Mouse (Mus musculus): ENCODE data around the gene Ino80b. TPM values are rescaled to one million over a fixed set of nuclear protein-coding genes. Genes with fewer than 3 reads are reported as not detected.

Gene Ino80b
- polyA plus RNA-seq, 1 experiment, result 70.3 TPM

DNA sequence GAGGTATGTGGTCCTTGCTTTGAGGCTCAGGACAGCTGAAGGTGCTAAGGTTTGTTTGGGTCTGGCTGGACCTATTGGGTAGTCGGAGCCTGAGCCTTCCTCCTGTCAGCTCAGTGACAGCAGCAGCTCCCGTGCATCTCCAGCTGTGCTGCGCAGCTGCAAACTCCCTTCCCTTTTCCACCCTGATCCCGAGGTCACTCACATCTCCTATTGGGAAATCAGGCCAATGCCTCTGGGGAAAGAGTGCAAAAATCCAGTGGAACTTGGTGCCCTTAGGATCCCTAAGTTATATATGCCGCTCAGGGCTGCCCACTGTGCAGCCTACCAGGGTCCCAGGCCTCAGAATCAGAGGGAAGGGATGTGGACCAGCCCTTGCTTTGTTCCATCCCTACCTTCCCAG lies 41.7 kb downstream of the Ino80b start:
- Histone ChIP-seq H3K27ac (ENCODE audit: insufficient read depth, low read depth, low read length) (no peak overlapping the region), H3K27me3 (ENCODE audit: control insufficient read depth, insufficient read depth, low read length) (peaks cover 34% of the 10 kb centered on the region), H3K36me3 (ENCODE audit: control insufficient read depth, insufficient read depth, low read length) (peaks cover 11% of the 10 kb centered on the region; the same call in 1 of the 2 replicates), H3K4me3 (ENCODE audit: low read depth, low read length) (no peak overlapping the region), H3K4me1 (ENCODE audit: control insufficient read depth, insufficient read depth, insufficient read length, low read length) (peaks cover 14% of the 10 kb centered on the region)
- TF ChIP-seq POLR2A (IDR thresholded peaks at IDR 0.05; ENCODE audit: low read depth, low read length), result no peak
- TF ChIP-seq CTCF (IDR thresholded peaks at IDR 0.05; ENCODE audit: extremely low read depth, insufficient read length, insufficient replicate concordance, low read depth, low read length), result no peak
- WGBS, result 55% methylated on average over 5 of the region's 5 CpGs

DNA sequence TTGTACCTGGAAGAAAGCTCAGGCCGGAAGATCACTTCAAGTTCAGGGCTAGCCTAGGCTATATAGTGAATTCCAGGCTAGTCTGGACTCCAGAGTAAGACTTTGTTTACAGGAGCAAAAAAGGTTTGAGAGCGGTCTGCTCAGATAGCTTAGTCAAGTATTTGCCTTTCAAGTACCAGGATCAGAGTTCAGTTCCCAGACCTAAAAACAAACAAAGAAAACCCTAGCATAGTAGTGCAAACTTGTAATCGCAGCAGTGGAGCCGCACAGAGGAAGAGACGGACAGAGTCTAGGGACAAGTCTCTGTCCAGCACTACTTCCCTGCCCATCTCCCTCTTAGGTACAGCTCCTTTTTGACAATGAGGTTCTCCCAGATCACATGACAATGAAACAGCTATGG lies 45.0 kb downstream of the Ino80b start:
- no peak overlapping the region for H3K4me3 ChIP-seq (ENCODE audit: low read depth, low read length)
- peaks cover 11% of the 10 kb centered on the region; the same call in 1 of the 2 replicates for H3K36me3 ChIP-seq (ENCODE audit: control insufficient read depth, insufficient read depth, low read length)
- no peak overlapping the region for H3K27ac ChIP-seq (ENCODE audit: insufficient read depth, low read depth, low read length)
- WGBS, result 93% methylated on average over 5 of the region's 5 CpGs
- no peaks in the 10 kb centered on the region; the same call in 1 of the 2 replicates for H3K4me1 ChIP-seq (ENCODE audit: control insufficient read depth, insufficient read depth, insufficient read length, low read length)
- no peak for TF ChIP-seq CTCF (IDR thresholded peaks at IDR 0.05; ENCODE audit: extremely low read depth, insufficient read length, insufficient replicate concordance, low read depth, low read length)
- no peak for TF ChIP-seq POLR2A (IDR thresholded peaks at IDR 0.05; ENCODE audit: low read depth, low read length)
- peaks cover 5% of the 10 kb centered on the region; the same call in 1 of the 2 replicates for H3K27me3 ChIP-seq (ENCODE audit: control insufficient read depth, insufficient read depth, low read length)

DNA sequence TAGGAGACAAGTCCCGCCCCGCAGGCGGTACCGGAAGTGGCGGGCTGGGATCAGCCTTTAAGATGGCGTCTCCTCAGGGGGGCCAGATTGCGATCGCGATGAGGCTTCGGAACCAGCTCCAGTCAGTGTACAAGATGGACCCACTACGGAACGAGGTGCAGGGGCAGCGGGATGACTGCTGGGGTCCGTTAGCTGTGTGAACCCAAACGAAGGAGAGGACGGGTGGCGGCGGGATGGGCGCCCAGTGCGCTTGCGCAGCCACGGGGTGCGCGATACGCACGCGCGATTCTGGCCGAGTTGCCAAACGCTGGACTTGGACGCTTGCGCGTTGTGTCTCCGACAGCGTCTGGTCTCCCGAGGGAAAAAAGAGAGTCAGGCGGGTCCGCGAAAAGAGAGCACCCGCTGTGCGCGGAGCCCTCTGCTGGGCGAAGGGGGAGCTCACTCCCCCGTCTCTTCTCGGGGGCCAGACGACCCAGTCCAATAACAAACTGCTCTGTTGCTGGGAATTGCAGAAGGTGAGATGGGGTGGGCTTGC lies 46.8 kb downstream of the Ino80b start:
- H3K4me1 ChIP-seq (ENCODE audit: control insufficient read depth, insufficient read depth, insufficient read length, low read length), result no peaks in the 10 kb centered on the region; the same call in 1 of the 2 replicates
- peak overlapping the region; percentile 77 for H3K27ac ChIP-seq (ENCODE audit: insufficient read depth, low read depth, low read length)
- H3K27me3 ChIP-seq (ENCODE audit: control insufficient read depth, insufficient read depth, low read length), result no peaks in the 10 kb centered on the region
- no peak for TF ChIP-seq POLR2A (IDR thresholded peaks at IDR 0.05; ENCODE audit: low read depth, low read length)
- TF ChIP-seq CTCF (IDR thresholded peaks at IDR 0.05; ENCODE audit: extremely low read depth, insufficient read length, insufficient replicate concordance, low read depth, low read length), result peak; percentile 48; the same call in 1 of the 2 replicates
- peak overlapping the region; percentile 67 for H3K4me3 ChIP-seq (ENCODE audit: low read depth, low read length)
- peaks cover 11% of the 10 kb centered on the region; the same call in 1 of the 2 replicates for H3K36me3 ChIP-seq (ENCODE audit: control insufficient read depth, insufficient read depth, low read length)
- WGBS, result under 1% methylated on average over 46 of the region's 46 CpGs

DNA sequence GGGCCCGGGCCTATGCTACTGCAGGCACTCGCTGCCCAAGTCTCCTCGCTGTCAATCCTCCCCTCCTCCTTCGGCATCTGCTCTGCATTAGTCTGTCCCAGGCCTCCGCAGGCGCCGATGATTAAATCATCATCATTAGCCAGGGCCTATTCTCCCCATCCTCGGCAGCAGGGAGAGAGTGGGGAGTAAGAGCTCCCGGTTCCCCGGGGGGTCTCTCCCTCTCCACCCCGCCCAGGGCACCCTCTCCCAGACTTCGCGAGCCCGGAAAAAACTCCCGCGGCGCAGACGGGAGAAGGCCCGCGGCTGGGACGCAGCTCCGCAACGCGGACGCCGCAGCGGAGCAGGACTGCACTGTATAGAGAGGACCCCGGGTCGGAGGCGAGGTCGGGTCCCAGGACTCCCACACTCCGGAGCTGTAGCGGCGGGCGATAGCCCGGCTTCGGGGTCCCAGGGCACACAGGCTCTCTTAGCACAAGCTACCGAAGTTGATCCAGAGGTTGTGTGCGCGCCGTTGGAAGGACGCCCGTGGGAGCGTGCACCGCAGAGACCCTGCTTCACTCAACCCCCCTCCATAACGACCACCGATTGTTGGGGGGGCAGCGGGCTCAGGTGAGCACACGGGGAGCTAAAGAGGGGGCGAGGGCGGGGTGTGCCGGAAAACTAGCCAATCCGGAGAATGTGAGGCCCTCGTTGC lies 47.5 kb downstream of the Ino80b start, which contains the start of gene Pcgf1:
Gene Pcgf1, plus strand, starts transcription at position 240 of the 694 bp plus-strand sequence.
- H3K4me1 ChIP-seq (ENCODE audit: control insufficient read depth, insufficient read depth, insufficient read length, low read length), result no peaks in the 10 kb centered on the region; the same call in 1 of the 2 replicates
- WGBS, result under 1% methylated on average over 54 of the region's 54 CpGs
- 0 out of 2 replicates have a peak, but pooled peaks have one; percentile 19 for TF ChIP-seq POLR2A (IDR thresholded peaks at IDR 0.05; ENCODE audit: low read depth, low read length)
- TF ChIP-seq CTCF (IDR thresholded peaks at IDR 0.05; ENCODE audit: extremely low read depth, insufficient read length, insufficient replicate concordance, low read depth, low read length), result no peak
- H3K36me3 ChIP-seq (ENCODE audit: control insufficient read depth, insufficient read depth, low read length), result peaks cover 11% of the 10 kb centered on the region; the same call in 1 of the 2 replicates
- peak within 1 kb of the TSS; percentile 67 for H3K4me3 ChIP-seq (ENCODE audit: low read depth, low read length)
- peaks cover 2% of the 10 kb centered on the region; the same call in 1 of the 2 replicates for H3K27me3 ChIP-seq (ENCODE audit: control insufficient read depth, insufficient read depth, low read length)
- H3K27ac ChIP-seq (ENCODE audit: insufficient read depth, low read depth, low read length), result peak within 1 kb of the TSS; percentile 77

DNA sequence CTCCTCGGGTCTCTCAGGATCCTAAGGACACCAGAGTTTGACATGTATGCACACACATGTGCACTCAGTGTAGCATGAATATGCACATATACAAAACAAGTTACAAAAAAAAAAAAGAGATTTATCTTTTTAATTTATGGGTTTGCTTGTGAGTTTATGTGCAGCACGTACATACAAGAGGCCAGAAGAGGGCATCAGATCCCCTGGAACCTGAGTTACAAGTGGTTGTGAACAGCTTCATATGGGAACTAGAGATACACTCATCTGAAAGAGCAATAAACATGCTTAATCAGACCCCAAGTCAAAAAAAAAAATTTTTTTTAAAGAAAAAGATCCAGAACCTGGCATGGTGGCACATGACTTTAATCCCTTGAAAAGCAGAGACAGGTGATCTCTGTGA lies 50.3 kb downstream of the Ino80b start:
- 10% methylated on average over 2 of the region's 2 CpGs for WGBS
- TF ChIP-seq POLR2A (IDR thresholded peaks at IDR 0.05; ENCODE audit: low read depth, low read length), result no peak
- TF ChIP-seq CTCF (IDR thresholded peaks at IDR 0.05; ENCODE audit: extremely low read depth, insufficient read length, insufficient replicate concordance, low read depth, low read length), result no peak
- no peak overlapping the region for H3K4me3 ChIP-seq (ENCODE audit: low read depth, low read length)
- H3K4me1 ChIP-seq (ENCODE audit: control insufficient read depth, insufficient read depth, insufficient read length, low read length), result peaks cover 8% of the 10 kb centered on the region
- peaks cover 29% of the 10 kb centered on the region for H3K27me3 ChIP-seq (ENCODE audit: control insufficient read depth, insufficient read depth, low read length)
- H3K36me3 ChIP-seq (ENCODE audit: control insufficient read depth, insufficient read depth, low read length), result 0 out of 2 replicates have a peak, but pooled peaks cover under 1% of the 10 kb centered on the region
- H3K27ac ChIP-seq (ENCODE audit: insufficient read depth, low read depth, low read length), result no peak overlapping the region

Other genes with a start within 250 kb of the Ino80b start
- gene Sema4f, start 185.7 kb downstream of the Ino80b start, polyA plus RNA-seq (2012; rRNA removed), result 0.29 and 0.34 TPM in 2 replicates
- 0.06 and 1.3 TPM in 2 replicates for gene M1ap, start 178.5 kb downstream of the Ino80b start, polyA plus RNA-seq (2012; rRNA removed)
- 2.2 and 6.1 TPM in 2 replicates for gene Dok1, start 92.0 kb downstream of the Ino80b start, polyA plus RNA-seq (2012; rRNA removed)
- 1.4 and 2.5 TPM in 2 replicates for gene Loxl3, start 91.3 kb downstream of the Ino80b start, polyA plus RNA-seq (2012; rRNA removed)
- 392 and 694 TPM in 2 replicates for gene Aup1, start 70.9 kb downstream of the Ino80b start, polyA plus RNA-seq (2012; rRNA removed)
- 15.0 and 24.3 TPM in 2 replicates for gene Htra2, start 70.2 kb downstream of the Ino80b start, polyA plus RNA-seq (2012; rRNA removed)
- 22.1 and 48.6 TPM in 2 replicates for gene Dqx1, start 67.6 kb downstream of the Ino80b start, polyA plus RNA-seq (2012; rRNA removed)
- 3.5 and 4.9 TPM in 2 replicates for gene Tlx2, start 55.1 kb downstream of the Ino80b start, polyA plus RNA-seq (2012; rRNA removed)
- 6.4 and 9.9 TPM in 2 replicates for gene Pcgf1, start 47.6 kb downstream of the Ino80b start, polyA plus RNA-seq (2012; rRNA removed)
- 0.42 and 0.91 TPM in 2 replicates for gene Lbx2, start 39.1 kb downstream of the Ino80b start, polyA plus RNA-seq (2012; rRNA removed)
- 4.9 and 7.5 TPM in 2 replicates for gene Ccdc142, start 23.8 kb downstream of the Ino80b start, polyA plus RNA-seq (2012; rRNA removed)
- 3.2 and 4.2 TPM in 2 replicates for gene Gm42688, start 23.8 kb downstream of the Ino80b start, polyA plus RNA-seq (2012; rRNA removed)
- gene Mrpl53, start 16.4 kb downstream of the Ino80b start, polyA plus RNA-seq (2012; rRNA removed), result 73.8 and 82.0 TPM in 2 replicates
- 34.2 and 45.6 TPM in 2 replicates for gene Mogs, start 9.9 kb downstream of the Ino80b start, polyA plus RNA-seq (2012; rRNA removed)
- gene Wbp1, start 3.9 kb downstream of the Ino80b start, polyA plus RNA-seq (2012; rRNA removed), result 91.6 and 183 TPM in 2 replicates
- gene Rtkn, start 10.0 kb upstream of the Ino80b start, polyA plus RNA-seq (2012; rRNA removed), result 47.3 and 179 TPM in 2 replicates
- gene Wdr54, start 31.0 kb upstream of the Ino80b start, polyA plus RNA-seq (2012; rRNA removed), result 0.90 and 1.3 TPM in 2 replicates
- 0.09 TPM in 1 of 2 replicates, not detected in the other for gene 1700003E16Rik, start 31.0 kb upstream of the Ino80b start, polyA plus RNA-seq (2012; rRNA removed)
- gene Dctn1, start 40.5 kb upstream of the Ino80b start, polyA plus RNA-seq (2012; rRNA removed), result 77.1 and 168 TPM in 2 replicates
- gene Slc4a5, start 94.4 kb upstream of the Ino80b start, polyA plus RNA-seq (2012; rRNA removed), result 10.0 and 11.4 TPM in 2 replicates
- gene Mthfd2, start 200.5 kb upstream of the Ino80b start, polyA plus RNA-seq (2012; rRNA removed), result 2.8 and 3.3 TPM in 2 replicates
- gene Mob1a, start 200.6 kb upstream of the Ino80b start, polyA plus RNA-seq (2012; rRNA removed), result 4.1 and 19.5 TPM in 2 replicates
- 4.4 and 7.3 TPM in 2 replicates for gene Bola3, start 223.7 kb upstream of the Ino80b start, polyA plus RNA-seq (2012; rRNA removed)

Data from small intestine, adult 2 months (tissue).